Mouse (Mus musculus) liver, adult 2 months (tissue): Measurements from ENCODE around the gene Slc5a5. TPM values are rescaled to one million over a fixed set of nuclear protein-coding genes. Genes with fewer than 3 reads are reported as not detected.

ENCODE experiments used
- DNase-seq: peaks from one replicate; pipeline ENCODE4 v3.0.0-alpha.2; 2011; ENCODE audit warnings: low read depth, low spot score; ENCODE audit errors: extremely low read depth
- H3K27ac ChIP-seq: fragments of 200-500 bp; replicated peaks from 2 replicates; pipeline ENCODE4 v1.5.1; 2012; ENCODE audit warnings: low read depth, mild to moderate bottlenecking, control low read depth, inconsistent platforms, low read length; ENCODE audit not compliant: insufficient read depth
- H3K27me3 ChIP-seq: fragments of 200-500 bp; 2 replicates; pipeline ENCODE4 v1.6.1; 2012; ENCODE audit warnings: mild to moderate bottlenecking, moderate library complexity, low read length, inconsistent platforms; ENCODE audit not compliant: control insufficient read depth, insufficient read depth
- H3K36me3 ChIP-seq: fragments of 200-500 bp; 2 replicates; pipeline ENCODE4 v1.6.1; 2012; ENCODE audit warnings: low read length, inconsistent platforms; ENCODE audit not compliant: control insufficient read depth, insufficient read depth
- H3K4me1 ChIP-seq: fragments of 200-500 bp; 2 replicates; pipeline ENCODE4 v1.6.1; 2011; ENCODE audit warnings: low read length; ENCODE audit not compliant: control insufficient read depth, insufficient read depth
- H3K4me3 ChIP-seq: fragments of 200-500 bp; 2 replicates; pipeline ENCODE4 v1.5.1; 2011; ENCODE audit warnings: low read depth, mild to moderate bottlenecking, control low read depth, low read length, moderate library complexity; ENCODE audit not compliant: insufficient read depth
- H3K79me2 ChIP-seq: fragments of 200-500 bp; 2 replicates; pipeline ENCODE4 v1.6.1; 2012; ENCODE audit warnings: inconsistent platforms, mild to moderate bottlenecking, low read length, moderate library complexity; ENCODE audit not compliant: control insufficient read depth, insufficient read depth
- H3K9ac ChIP-seq: fragments of 200-500 bp; 2 replicates; pipeline ENCODE4 v1.6.1; 2012; ENCODE audit warnings: low read depth, mild to moderate bottlenecking, control low read depth, inconsistent platforms, low read length
- CTCF ChIP-seq: fragments of 200-500 bp; IDR thresholded peaks from 2 replicates; pipeline ENCODE4 v1.5.1; 2011; ENCODE audit warnings: low read depth, low read length, control low read depth
- POLR2A ChIP-seq: fragments of 200-500 bp; IDR thresholded peaks from 2 replicates; pipeline ENCODE4 v1.6.1; 2011; ENCODE audit warnings: low read length, control low read depth; ENCODE audit not compliant: insufficient read depth; ENCODE audit errors: extremely low read depth
- WGBS: fragments of 180-500 bp; shearing (Covaris S2); methylation state at CpG from one replicate; pipeline ENCODE4 v1.1.7; 2018; 5-methylcytosine and 5-hydroxymethylcytosine counted together
- polyA plus RNA-seq: library from polyadenylated mRNA; depleted of rRNA; stranded (reverse); fragments of >200 nt; gene quantifications from 2 replicates; pipeline ENCODE4 v1.2.3, GENCODE M21; 2012
- total RNA-seq: library from RNA; depleted of rRNA; stranded (reverse); fragments of >200 nt; gene quantifications from 2 replicates; pipeline ENCODE4 v1.2.3, GENCODE M21; 2014

The Slc5a5 gene
- total and polyA plus RNA-seq, 2 experiments: not detected

- WGBS: 96% methylated on average over 17 of the region's 17 CpGs
- H3K36me3 ChIP-seq: no peaks in the 10 kb centered on the region
- H3K27me3 ChIP-seq: no peaks in the 10 kb centered on the region
- no peaks in the 10 kb centered on the region for H3K4me1 ChIP-seq
- H3K27ac ChIP-seq: no peak overlapping the region
- no peak for TF ChIP-seq POLR2A
- TF ChIP-seq CTCF: no peak
- no peaks in the 10 kb centered on the region for H3K79me2 ChIP-seq
- no peak for DNase-seq
- H3K4me3 ChIP-seq: no peak overlapping the region
- H3K9ac ChIP-seq: no peak overlapping the region
Observed at GRCm38 (mm10) chr8:70914704-70915103, 22.1 kb upstream of the Slc5a5 start.

GRCm38 (mm10) chr8:70913523-70913922 is 21.0 kb upstream of the Slc5a5 start:
- 95% methylated on average over 26 of the region's 26 CpGs for WGBS

GRCm38 (mm10) chr8:70912955-70913354 is 20.4 kb upstream of the Slc5a5 start:
- no peak for DNase-seq
- Histone ChIP-seq H3K36me3 (no peaks in the 10 kb centered on the region), H3K4me3 (no peak overlapping the region), H3K27me3 (no peaks in the 10 kb centered on the region), H3K4me1 (no peaks in the 10 kb centered on the region), H3K27ac (no peak overlapping the region), H3K79me2 (no peaks in the 10 kb centered on the region), H3K9ac (no peak overlapping the region)
- TF ChIP-seq CTCF (no peak), POLR2A (no peak)
- 93% methylated on average over 30 of the region's 30 CpGs for WGBS

More at GRCm38 (mm10) chr8:70913523-70913922, 21.0 kb upstream of the Slc5a5 start:
- Histone ChIP-seq H3K27ac (no peak overlapping the region), H3K36me3 (no peaks in the 10 kb centered on the region), H3K79me2 (no peaks in the 10 kb centered on the region), H3K4me3 (no peak overlapping the region), H3K27me3 (no peaks in the 10 kb centered on the region), H3K9ac (no peak overlapping the region), H3K4me1 (no peaks in the 10 kb centered on the region)
- TF ChIP-seq CTCF (no peak), POLR2A (no peak)
- DNase-seq: no peak

- no peaks in the 10 kb centered on the region for H3K36me3 ChIP-seq
Observed at GRCm38 (mm10) chr8:70911596-70911995, 19.0 kb upstream of the Slc5a5 start.

GRCm38 (mm10) chr8:70907518-70907917 is 15.0 kb upstream of the Slc5a5 start:
- H3K36me3 ChIP-seq: no peaks in the 10 kb centered on the region
- H3K27ac ChIP-seq: no peak overlapping the region
- no peak for TF ChIP-seq CTCF
- H3K27me3 ChIP-seq: no peaks in the 10 kb centered on the region
- no peak overlapping the region for H3K4me3 ChIP-seq
- H3K9ac ChIP-seq: no peak overlapping the region
- 90% methylated on average over 2 of the region's 2 CpGs for WGBS
- peaks cover 6% of the 10 kb centered on the region; the same call in 1 of the 2 replicates for H3K4me1 ChIP-seq
- no peak for DNase-seq
- H3K79me2 ChIP-seq: no peaks in the 10 kb centered on the region

More at GRCm38 (mm10) chr8:70911596-70911995, 19.0 kb upstream of the Slc5a5 start:
- H3K27me3 ChIP-seq: no peaks in the 10 kb centered on the region
- 84% methylated on average over 5 of the region's 5 CpGs for WGBS
- H3K4me1 ChIP-seq: peaks cover 4% of the 10 kb centered on the region; the same call in 1 of the 2 replicates
- H3K4me3 ChIP-seq: no peak overlapping the region
- no peak for DNase-seq
- no peak for TF ChIP-seq CTCF
- H3K79me2 ChIP-seq: no peaks in the 10 kb centered on the region
- H3K9ac ChIP-seq: no peak overlapping the region
- H3K27ac ChIP-seq: no peak overlapping the region

- TF ChIP-seq POLR2A: no peak
- Histone ChIP-seq H3K27ac (no peak within 1 kb of the TSS), H3K27me3 (no peaks in the 10 kb centered on the region), H3K36me3 (no peaks in the 10 kb centered on the region), H3K79me2 (no peaks in the 10 kb centered on the region), H3K4me1 (peaks cover 6% of the 10 kb centered on the region; the same call in 1 of the 2 replicates), H3K9ac (peak within 1 kb of the TSS; percentile 83), H3K4me3 (peak within 1 kb of the TSS; percentile 94)
- no peak for DNase-seq
- 2% methylated on average over 72 of the region's 86 CpGs for WGBS
Observed at GRCm38 (mm10) chr8:70905831-70906736, 13.5 kb upstream of the Slc5a5 start, which contains the start of gene Map1s. Map1s (plus strand) TSS chr8:70905932.
